10 mouse cellular contexts compared by ENCODE assay signal in genomic region chr19:47316288-47317062, GRCm38 (mm10).
A peak's percentile ranks its signal among the peaks of the same experiment; 100 is the strongest.
DNase-seq lines count a peak whose midpoint lies in the region; ATAC-seq lines count a peak whose summit lies in the region.
"Had no signal": no experiment of that assay in that cellular context is flagged by ENCODE, and none has a peak within 500 bp of the region (broad histone marks: within the 10 kb centered on the region; RNA-seq: fewer than 3 reads in every experiment).

No protein-coding gene starts in this region.

- H3K4me2 ChIP-seq in embryonic facial prominence, embryonic 13.5 days, result peak overlapping the region; percentile 37; the same call in 1 of the 2 replicates
- H3K4me2 ChIP-seq in midbrain, embryonic 15.5 days, result no peak overlapping the region

- H3K4me1 ChIP-seq in embryonic facial prominence, embryonic 13.5 days, result peaks cover 94% of the 10 kb centered on the region
- peaks cover 100% of the 10 kb centered on the region for H3K4me1 ChIP-seq in limb, embryonic 10.5 days
- peaks cover 34% of the 10 kb centered on the region for H3K4me1 ChIP-seq in midbrain, embryonic 15.5 days

- DNase-seq in adrenal gland, postnatal 14 days, result peak; percentile 53
- DNase-seq in adrenal gland, postnatal 10 days, result no peak
- DNase-seq in left cerebral cortex, postnatal 4 days, result peak; percentile 48
- DNase-seq in left cerebral cortex, adult 8-10 months (ENCODE audit: low spot score in 2 of 2), result no peak
- DNase-seq in limb, embryonic 10.5 days (ENCODE audit: low spot score), result no peak
- no peak for DNase-seq in right cerebral cortex, postnatal 10 days (ENCODE audit: low spot score in 2 of 2)
- DNase-seq: embryo, embryonic 11 days; layer of hippocampus, adult 9-11 months had no signal

- H3K9me3 ChIP-seq in embryonic facial prominence, embryonic 13.5 days, result no peaks in the 10 kb centered on the region
- H3K9me3 ChIP-seq in limb, embryonic 10.5 days (replicated peaks), result no peaks in the 10 kb centered on the region
- H3K9me3 ChIP-seq in midbrain, embryonic 15.5 days, result no peaks in the 10 kb centered on the region

- H3K36me3 ChIP-seq in embryonic facial prominence, embryonic 13.5 days, result peaks cover 11% of the 10 kb centered on the region
- H3K36me3 ChIP-seq in limb, embryonic 10.5 days, result peaks cover 13% of the 10 kb centered on the region
- no peaks in the 10 kb centered on the region for H3K36me3 ChIP-seq in midbrain, embryonic 15.5 days (replicated peaks)

- H3K9ac ChIP-seq in embryonic facial prominence, embryonic 13.5 days, result peak overlapping the region; percentile 7; the same call in 1 of the 2 replicates
- no peak overlapping the region for H3K9ac ChIP-seq in midbrain, embryonic 15.5 days

- peak overlapping the region; percentile 98 for H3K27ac ChIP-seq in embryonic facial prominence, embryonic 13.5 days
- peak overlapping the region; percentile 98 for H3K27ac ChIP-seq in limb, embryonic 10.5 days
- no peak overlapping the region for H3K27ac ChIP-seq in midbrain, embryonic 15.5 days

- H3K4me3 ChIP-seq in embryonic facial prominence, embryonic 13.5 days, result no peak overlapping the region
- no peak overlapping the region for H3K4me3 ChIP-seq in limb, embryonic 10.5 days
- no peak overlapping the region for H3K4me3 ChIP-seq in midbrain, embryonic 15.5 days

- 64% methylated on average over 19 of the region's 19 CpGs for WGBS in embryonic facial prominence, embryonic 13.5 days
- WGBS in limb, embryonic 10.5 days, result 72% methylated on average over 19 of the region's 19 CpGs
- 74% methylated on average over 19 of the region's 19 CpGs for WGBS in midbrain, embryonic 15.5 days

- intact Hi-C loops in left cerebral cortex, postnatal 4 days (cut with DNase I), result no loop called here

- no peak for ATAC-seq in embryonic facial prominence, embryonic 13.5 days (ENCODE audit: insufficient number of reproducible peaks, insufficient read depth, low FRiP score, low TSS enrichment, low read depth)
- ATAC-seq in midbrain, embryonic 15.5 days (replicated peaks), result no peak

- no peaks in the 10 kb centered on the region for H3K27me3 ChIP-seq in embryonic facial prominence, embryonic 13.5 days
- H3K27me3 ChIP-seq in limb, embryonic 10.5 days (ENCODE audit: low read depth, poor library complexity, severe bottlenecking), result no peaks in the 10 kb centered on the region
- no peaks in the 10 kb centered on the region for H3K27me3 ChIP-seq in midbrain, embryonic 15.5 days (replicated peaks)

Comparison
In these comparisons a context has a peak if more than half of its experiments do, and no peak if none do; other contexts are left out.
1. DNase-seq: peak in adrenal gland, postnatal 14 days (single experiment) and left cerebral cortex, postnatal 4 days (single experiment); none in adrenal gland, postnatal 10 days (single experiment), left cerebral cortex, adult 8-10 months (0 of 2), limb, embryonic 10.5 days (single experiment) and right cerebral cortex, postnatal 10 days (0 of 2).